In the genomic region with DNA sequence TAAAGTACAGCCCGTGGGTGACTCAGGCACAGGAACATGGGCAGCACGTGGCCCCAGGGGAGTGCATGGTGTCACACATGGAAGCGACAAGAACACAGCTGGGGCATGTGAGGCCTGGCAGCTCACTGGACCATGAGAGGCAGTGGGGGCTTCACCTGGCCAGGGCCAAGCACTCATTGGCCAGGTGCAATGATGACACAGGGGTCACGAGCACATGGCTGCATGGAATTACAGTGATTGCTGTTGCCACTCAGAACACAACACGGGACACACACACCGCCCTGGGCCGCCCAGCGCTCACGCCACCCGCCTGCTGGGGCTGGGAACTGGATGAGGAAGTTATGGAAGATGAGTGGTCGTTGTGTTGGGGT, we compare ENCODE assay signal across 10 mouse cellular contexts. TPM values are rescaled to one million over a fixed set of nuclear protein-coding genes. Genes with fewer than 3 reads are reported as not detected.
DNase-seq lines count a peak whose midpoint lies in the region; ATAC-seq lines count a peak whose summit lies in the region.
"Had no signal": no experiment of that assay in that cellular context is flagged by ENCODE, and none has a peak within 500 bp of the region (broad histone marks: within the 10 kb centered on the region; RNA-seq: fewer than 3 reads in every experiment).

No protein-coding gene starts in this region.

- no peak overlapping the region for H3K4me2 ChIP-seq in kidney, embryonic 14.5 days (replicated peaks; ENCODE audit: low read depth, low read length)
- no peak overlapping the region for H3K4me2 ChIP-seq in neural tube, embryonic 13.5 days
- no peak overlapping the region for H3K4me2 ChIP-seq in embryonic facial prominence, embryonic 13.5 days
- H3K4me2 ChIP-seq: neural tube, embryonic 12.5 days had no signal

- 70% methylated on average over 11 of the region's 11 CpGs for WGBS in kidney, embryonic 14.5 days
- WGBS in neural tube, embryonic 13.5 days = 84% methylated on average over 11 of the region's 11 CpGs
- WGBS in embryonic facial prominence, embryonic 13.5 days = 86% methylated on average over 11 of the region's 11 CpGs

- no peaks in the 10 kb centered on the region for H3K27me3 ChIP-seq in kidney, embryonic 14.5 days (ENCODE audit: control insufficient read depth, insufficient read depth, low read length)
- H3K27me3 ChIP-seq in neural tube, embryonic 13.5 days = no peaks in the 10 kb centered on the region
- no peaks in the 10 kb centered on the region for H3K27me3 ChIP-seq in embryonic facial prominence, embryonic 13.5 days
- H3K27me3 ChIP-seq: neural tube, embryonic 12.5 days; Patski had no signal

- H3K36me3 ChIP-seq in kidney, embryonic 14.5 days (ENCODE audit: control insufficient read depth, insufficient read depth, low read length) = peaks cover 10% of the 10 kb centered on the region; the same call in 1 of the 2 replicates
- H3K36me3 ChIP-seq in neural tube, embryonic 13.5 days = peaks cover 46% of the 10 kb centered on the region
- peaks cover 56% of the 10 kb centered on the region for H3K36me3 ChIP-seq in embryonic facial prominence, embryonic 13.5 days

- DNase-seq in kidney, postnatal 36 days = no peak
- no peak for DNase-seq in neural tube, embryonic 10.5 days (ENCODE audit: extremely low spot score, low spot score)
- DNase-seq in urinary bladder, postnatal 4 days (ENCODE audit: low spot score in 2 of 2) = no peak
- DNase-seq: right cerebral cortex, postnatal 4 days had no signal

- H3K4me3 ChIP-seq in kidney, embryonic 14.5 days (ENCODE audit: low read length) = no peak overlapping the region
- no peak overlapping the region for H3K4me3 ChIP-seq in neural tube, embryonic 13.5 days
- no peak overlapping the region for H3K4me3 ChIP-seq in embryonic facial prominence, embryonic 13.5 days
- H3K4me3 ChIP-seq: neural tube, embryonic 12.5 days had no signal

- no peaks in the 10 kb centered on the region; the same call in 1 of the 2 replicates for H3K9me3 ChIP-seq in kidney, embryonic 14.5 days (ENCODE audit: control insufficient read depth, low read length)
- H3K9me3 ChIP-seq in neural tube, embryonic 13.5 days = no peaks in the 10 kb centered on the region
- H3K9me3 ChIP-seq in embryonic facial prominence, embryonic 13.5 days = no peaks in the 10 kb centered on the region
- H3K9me3 ChIP-seq: neural tube, embryonic 12.5 days had no signal

- peak; percentile 55 for ATAC-seq in kidney, embryonic 14.5 days (ENCODE audit: low FRiP score, low TSS enrichment)
- ATAC-seq in neural tube, embryonic 13.5 days (ENCODE audit: low read depth) = 0 out of 2 replicates have a peak, but pooled peaks have one; percentile 11
- peak; percentile 21; the same call in 1 of the 2 replicates for ATAC-seq in embryonic facial prominence, embryonic 13.5 days (ENCODE audit: insufficient number of reproducible peaks, insufficient read depth, low FRiP score, low TSS enrichment, low read depth)
- ATAC-seq in frontal cortex, adult (ENCODE audit: low TSS enrichment) = no peak
- ATAC-seq: Patski had no signal

- no peak overlapping the region for H3K9ac ChIP-seq in kidney, embryonic 14.5 days (ENCODE audit: low read depth, low read length)
- H3K9ac ChIP-seq in neural tube, embryonic 13.5 days = no peak overlapping the region
- H3K9ac ChIP-seq in embryonic facial prominence, embryonic 13.5 days = no peak overlapping the region
- H3K9ac ChIP-seq: neural tube, embryonic 12.5 days had no signal

- peaks cover 20% of the 10 kb centered on the region for H3K4me1 ChIP-seq in kidney, embryonic 14.5 days (ENCODE audit: control insufficient read depth, insufficient read depth, low read length)
- H3K4me1 ChIP-seq in neural tube, embryonic 13.5 days (replicated peaks) = peaks cover 23% of the 10 kb centered on the region; the same call in 1 of the 2 replicates
- H3K4me1 ChIP-seq in embryonic facial prominence, embryonic 13.5 days = peaks cover 9% of the 10 kb centered on the region; the same call in 1 of the 2 replicates

- H3K27ac ChIP-seq in kidney, embryonic 14.5 days (ENCODE audit: low read depth, low read length) = peak overlapping the region; percentile 59; the same call in 1 of the 2 replicates
- 0 out of 2 replicates have a peak overlapping the region, but pooled peaks have one; percentile 18 for H3K27ac ChIP-seq in neural tube, embryonic 13.5 days (replicated peaks)
- no peak overlapping the region; the same call in 1 of the 2 replicates for H3K27ac ChIP-seq in embryonic facial prominence, embryonic 13.5 days
- H3K27ac ChIP-seq: neural tube, embryonic 12.5 days had no signal

RNA-seq across cellular contexts. Expression of a gene that starts 56.5 kb away (rescaled TPM):
- 4.2 and 7.2 TPM in 2 replicates for polyA plus RNA-seq in kidney, embryonic 14.5 days (2014; fragmentation: Nextera tagmentation; extraction: Ambion mirVana)
- polyA plus RNA-seq in neural tube, embryonic 13.5 days (2015; fragmentation: Nextera tagmentation; extraction: Ambion mirVana) = 4.9 and 5.8 TPM in 2 replicates
- polyA plus RNA-seq in embryonic facial prominence, embryonic 13.5 days (2015; fragmentation: Nextera tagmentation; extraction: Ambion mirVana) = 2.8 and 4.1 TPM in 2 replicates
